Mouse (Mus musculus) gastrocnemius, adult 8-10 months (tissue): ENCODE results near the gene Map2k7. TPM values are rescaled to one million over a fixed set of nuclear protein-coding genes. Genes with fewer than 3 reads are reported as not detected.

Experiments
- DNase-seq, 2 experiments: peaks; one replicate each; pipeline ENCODE4 v3.0.0; 2022; ENCODE audit warnings: low spot score in 2 of 2
- total RNA-seq, 4 experiments: library from RNA; stranded (reverse); gene quantifications; 2 replicates each; pipeline ENCODE4 v1.2.4; 2022

Gene Map2k7
- total RNA-seq, 4 experiments from 2014 or later = 73.5 to 86.8 (median 77.5) TPM

DNA sequence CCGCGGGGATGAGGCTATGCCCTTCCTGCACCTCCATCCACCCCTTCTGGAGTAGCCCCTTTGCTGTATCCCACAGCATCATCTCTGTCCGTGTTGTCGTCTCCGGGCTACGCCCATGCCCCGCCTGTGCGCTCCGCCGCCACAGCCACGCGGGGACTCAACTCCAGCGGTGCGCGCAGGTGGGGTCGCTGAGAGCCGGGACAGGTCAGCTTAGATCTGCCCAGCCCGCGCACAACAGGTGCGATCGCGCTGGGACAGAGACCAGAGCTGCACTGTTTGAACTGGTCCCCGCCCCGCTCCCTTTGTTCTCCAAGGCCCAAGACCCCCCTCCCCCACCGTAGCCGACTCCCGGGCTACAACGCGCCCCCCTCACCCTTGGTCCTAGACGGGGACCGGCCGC is 20.1 kb downstream of the Map2k7 start:
- DNase-seq = no peak

DNA sequence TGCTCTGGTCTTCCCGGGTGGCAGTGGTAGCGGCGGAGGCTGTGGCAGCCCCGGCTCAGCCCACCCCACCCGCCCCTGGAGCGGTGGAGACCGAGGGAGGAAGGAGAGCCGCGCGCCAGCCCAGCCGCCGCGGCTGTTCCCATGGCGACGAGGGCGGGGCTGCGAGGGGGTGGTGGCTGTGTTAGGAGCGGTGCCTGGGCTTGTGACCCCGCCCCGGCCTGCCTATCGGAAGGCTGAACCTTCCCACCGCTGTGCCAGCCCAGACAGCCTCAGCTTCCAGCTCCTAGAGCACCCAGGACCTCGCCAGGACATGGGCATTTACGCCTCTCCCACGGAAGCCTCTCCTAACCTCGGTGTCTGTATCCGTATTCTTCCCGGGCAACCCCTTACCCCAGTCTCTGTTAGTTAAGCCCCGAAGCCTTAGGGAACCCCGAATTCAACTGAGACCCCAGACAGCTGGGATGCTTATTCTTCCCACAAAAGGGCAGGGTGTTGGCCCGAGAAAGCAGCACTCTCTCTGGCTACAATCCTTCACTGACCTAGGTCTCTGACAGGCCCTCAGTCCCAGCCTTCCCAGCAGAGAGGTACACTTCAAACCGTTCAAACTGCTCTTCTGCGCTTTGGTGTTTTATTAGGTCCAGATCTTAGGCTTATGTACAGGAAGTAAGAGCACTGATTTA is 20.7 kb downstream of the Map2k7 start, which contains the start of gene Ctxn1:
Gene Ctxn1 (minus strand): TSS at position 150 of the 680 bp plus-strand sequence.
- peak; percentile 84 to 88 for DNase-seq

DNA sequence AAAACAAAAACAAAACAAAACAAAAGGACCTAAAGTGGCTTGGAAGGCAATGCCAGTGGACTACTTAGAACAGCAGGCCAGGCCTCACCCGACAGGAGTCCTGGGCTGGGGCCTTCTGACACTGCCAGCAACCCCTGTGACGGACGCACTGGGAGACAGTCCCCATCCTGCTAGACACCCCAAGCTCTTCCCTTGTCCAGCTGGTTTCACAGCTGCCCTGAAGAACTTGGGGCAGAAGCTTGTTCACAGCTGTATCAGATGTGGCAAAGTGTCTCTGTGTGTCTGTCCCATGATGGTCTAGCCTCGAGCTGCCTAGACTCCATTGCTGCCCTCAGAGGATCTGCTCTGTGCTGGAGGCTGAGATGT is 21.2 kb downstream of the Map2k7 start:
- DNase-seq = no peak

DNA sequence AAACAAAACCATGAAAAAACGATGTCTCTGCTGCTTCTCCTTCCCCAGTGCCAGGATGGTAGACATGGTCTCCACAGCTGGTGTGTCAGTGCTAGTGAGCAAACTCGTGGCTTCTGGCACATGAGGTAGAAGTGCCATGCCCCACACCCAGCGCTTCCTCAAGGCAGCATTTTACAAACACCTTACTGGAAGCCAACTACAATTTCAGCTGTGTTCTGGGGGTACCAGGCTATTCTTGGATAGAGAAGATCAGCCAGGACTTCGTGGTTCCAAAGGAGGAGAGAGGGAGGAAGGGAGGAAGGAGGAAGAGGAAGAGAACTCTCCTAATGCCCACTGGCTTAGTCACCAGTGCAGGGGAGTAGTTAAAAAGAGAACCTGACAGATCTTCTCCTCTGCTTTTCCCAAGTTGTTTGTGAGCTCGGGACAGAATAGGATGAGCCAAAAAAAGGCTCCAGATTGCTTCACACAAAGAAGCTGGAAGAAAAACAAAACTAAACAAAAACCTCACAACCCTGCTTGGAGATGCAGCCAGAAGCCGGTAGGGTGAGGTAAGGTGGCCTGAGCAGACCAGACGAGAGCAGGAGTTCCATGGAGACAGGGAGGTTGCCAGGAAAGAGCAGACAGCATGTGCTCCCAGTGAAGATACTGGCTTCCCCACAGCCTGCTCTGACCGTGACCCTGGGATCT is 24.7 kb downstream of the Map2k7 start:
- no peak for DNase-seq

DNA sequence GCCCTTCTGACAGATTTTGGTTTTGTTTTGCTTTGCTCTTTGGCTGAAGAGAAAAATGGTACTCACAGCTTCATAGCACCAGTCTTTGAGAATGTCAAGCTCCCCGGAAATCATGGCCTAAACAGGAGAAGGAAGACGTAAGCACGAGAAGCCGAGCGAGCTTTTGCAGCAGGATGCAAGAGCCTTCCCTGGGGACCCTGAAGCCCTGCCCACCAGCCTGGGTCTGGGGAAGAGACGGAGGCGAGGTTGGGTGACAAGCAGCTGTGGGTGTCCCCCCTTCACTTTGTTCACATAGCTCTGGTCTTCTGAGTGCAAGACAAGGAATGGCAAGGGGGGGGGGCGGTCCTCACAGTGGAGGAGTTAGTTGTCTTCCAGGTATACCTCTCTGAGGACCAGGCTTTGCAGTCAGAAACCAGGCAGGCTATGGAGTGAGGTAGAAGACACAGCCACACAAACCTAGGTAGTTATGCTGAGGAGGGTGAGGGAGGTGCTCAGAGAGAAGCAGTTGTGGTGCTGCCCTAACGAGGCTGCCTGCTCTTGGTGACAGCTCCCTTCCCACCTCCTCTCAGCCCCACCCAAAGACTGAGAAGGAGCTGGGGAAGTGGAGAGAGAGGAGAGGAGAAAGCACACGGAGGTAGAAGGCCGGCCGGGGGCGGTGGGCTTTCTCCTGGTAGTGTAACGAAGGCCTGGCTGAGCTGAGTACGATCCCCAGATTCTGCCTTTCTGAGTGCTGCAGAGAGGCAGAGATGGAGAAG is 26.8 kb downstream of the Map2k7 start:
- DNase-seq = no peak

DNA sequence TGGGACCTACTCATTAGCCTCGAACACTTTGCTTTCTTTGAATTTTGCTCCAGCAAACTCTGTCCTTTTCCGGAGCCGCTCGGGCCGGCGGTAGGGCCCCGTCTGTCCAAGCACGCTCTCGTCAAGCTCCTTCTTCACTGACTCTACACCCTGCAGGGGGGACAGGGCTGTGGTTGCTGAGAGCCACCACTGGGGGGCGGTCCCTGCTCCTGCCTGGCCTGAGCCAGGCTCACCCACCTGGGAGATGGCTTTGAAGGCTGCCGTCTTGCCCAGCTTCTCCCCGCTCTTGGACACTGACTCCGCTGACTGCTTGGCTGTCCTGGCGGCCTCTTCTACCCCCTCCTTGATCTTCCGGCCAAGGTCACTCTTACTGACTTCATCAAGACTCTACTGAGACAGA is 29.1 kb downstream of the Map2k7 start:
- no peak for DNase-seq

DNA sequence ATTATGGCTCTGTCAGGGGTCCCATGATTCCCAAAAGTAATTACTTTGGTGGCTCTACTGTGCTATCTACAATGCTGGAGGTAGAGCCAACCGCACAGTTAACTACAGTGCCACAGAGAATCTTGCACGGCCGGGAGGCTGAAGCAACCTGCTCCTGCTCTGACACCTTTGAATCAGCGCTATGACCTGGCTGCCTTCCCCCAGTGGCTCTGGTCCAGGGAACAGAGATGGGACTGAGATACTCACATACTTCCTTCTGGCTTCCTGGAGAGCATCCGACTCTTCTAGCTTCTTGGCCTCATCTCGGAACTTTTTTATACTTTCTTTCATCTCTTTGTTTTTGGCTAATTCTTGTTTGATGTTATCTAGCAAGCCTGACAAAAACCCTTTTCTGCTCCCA is 31.1 kb downstream of the Map2k7 start:
- DNase-seq = no peak

DNA sequence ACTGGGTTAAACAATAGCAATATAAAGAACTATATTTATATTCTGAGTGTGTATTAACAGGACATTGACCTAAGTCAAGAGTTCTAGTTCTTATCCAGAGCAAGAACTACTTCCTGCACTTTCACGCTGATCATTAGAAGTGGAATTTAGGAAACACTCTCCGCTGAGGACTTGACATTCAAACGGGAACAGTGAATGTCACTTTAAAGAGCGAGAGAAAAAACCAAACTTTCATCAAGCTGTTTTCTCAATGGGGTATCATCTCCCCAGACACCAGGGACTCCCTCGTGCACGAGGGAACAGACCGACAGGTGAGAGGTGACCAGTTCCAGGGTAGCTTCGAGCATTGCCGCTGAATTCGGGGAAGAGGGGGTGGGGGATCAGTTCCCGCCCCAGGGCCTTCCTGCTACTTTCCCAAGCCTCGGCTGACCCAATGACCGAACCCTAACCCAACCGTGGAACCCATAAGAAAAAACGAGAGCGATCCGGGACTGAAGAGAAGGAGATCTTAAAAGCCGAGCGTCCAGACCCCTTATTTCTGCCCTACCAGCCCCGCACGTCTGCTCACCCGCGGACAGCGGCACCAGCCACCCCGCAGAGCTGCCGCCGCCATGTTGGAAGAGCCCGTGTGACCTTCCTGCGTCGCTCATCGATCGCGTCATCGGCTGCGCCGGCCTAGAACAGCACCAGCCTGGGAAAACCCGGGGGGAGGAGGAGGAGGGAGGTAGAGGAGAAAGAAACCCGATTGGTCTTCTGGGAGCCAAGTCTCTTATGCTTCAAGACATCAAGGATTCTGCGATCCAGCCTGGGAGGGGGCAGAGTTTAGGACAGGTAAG is 37.0 kb downstream of the Map2k7 start, which contains the start of gene Timm44:
Gene Timm44 (minus strand): TSS at position 639 of the 836 bp plus-strand sequence.
- DNase-seq = peak; percentile 84 to 87

DNA sequence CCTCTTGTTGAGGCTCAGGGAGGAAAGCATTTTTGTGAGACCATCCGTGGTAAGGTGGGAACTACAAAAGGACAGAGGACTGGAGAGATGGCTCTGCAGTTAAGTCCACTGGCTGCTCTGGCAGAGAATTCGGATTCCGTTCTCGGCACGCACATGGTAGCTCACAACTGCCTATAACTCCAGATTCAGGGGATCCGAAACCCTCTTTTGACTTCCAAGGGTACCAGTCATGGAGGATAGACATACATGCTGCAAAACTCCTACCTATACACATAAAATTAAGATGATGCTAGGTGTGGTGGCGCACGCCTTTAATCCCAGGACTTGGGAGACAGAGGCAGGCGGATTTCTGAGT is 37.5 kb downstream of the Map2k7 start:
- DNase-seq = no peak

DNA sequence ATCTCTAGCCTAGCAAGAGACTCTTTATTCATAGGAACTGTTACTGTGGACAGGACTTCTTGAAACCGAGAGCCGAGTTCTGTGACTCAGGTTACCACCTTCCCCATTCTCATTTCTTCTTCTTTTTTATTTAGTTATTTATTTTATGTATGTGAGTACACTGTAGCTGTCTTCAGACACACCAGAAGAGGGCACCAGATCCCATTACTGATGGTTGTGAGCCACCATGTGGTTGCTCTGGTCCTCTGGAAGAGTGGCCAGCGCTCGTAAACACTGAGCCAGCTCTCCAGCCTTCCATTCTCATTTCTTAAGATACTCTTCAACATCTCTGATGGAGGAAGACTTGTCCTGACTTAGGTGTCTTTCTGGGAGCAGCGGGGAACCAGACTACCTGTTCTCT is 54.2 kb downstream of the Map2k7 start:
- DNase-seq = no peak

Other genes starting within 250 kb of the Map2k7 start
- gene Cd209f, start 132.9 kb upstream of the Map2k7 start, total RNA-seq = 1 to 10 TPM in 2 of 4 experiments, under 1 TPM in 2; 0.73 to 1.5 (median 1.1) TPM
- under 1 TPM in 3 of 4 experiments, not detected in 1; 0.36 to 0.83 (median 0.39) TPM for gene Cd209g, start 104.6 kb upstream of the Map2k7 start, total RNA-seq
- gene Evi5l, start 72.2 kb upstream of the Map2k7 start, total RNA-seq = 10 to 100 TPM; 15.1 to 16.9 (median 16.2) TPM
- gene Prr36, start 21.3 kb upstream of the Map2k7 start, total RNA-seq = not detected
- gene Lrrc8e, start 11.9 kb upstream of the Map2k7 start, total RNA-seq = under 1 TPM in 1 of 4 experiments, not detected in 3; 0.08 TPM
- gene Gm49320, start 125 bp downstream of the Map2k7 start, total RNA-seq = not detected
- gene Tgfbr3l, start 9.5 kb downstream of the Map2k7 start, total RNA-seq = 1 to 10 TPM in 3 of 4 experiments, under 1 TPM in 1; 0.82 to 3.6 (median 1.7) TPM
- gene Snapc2, start 14.3 kb downstream of the Map2k7 start, total RNA-seq = 10 to 100 TPM; 10.5 to 11.7 (median 11.5) TPM
- under 1 TPM in 3 of 4 experiments, not detected in 1; 0.24 to 0.56 (median 0.27) TPM for gene Ctxn1, start 20.5 kb downstream of the Map2k7 start, total RNA-seq
- 10 to 100 TPM; 53.9 to 58.7 (median 54.8) TPM for gene Timm44, start 37.2 kb downstream of the Map2k7 start, total RNA-seq
- 10 to 100 TPM in 2 of 4 experiments, 1 to 10 TPM in 2; 6.1 to 12.3 (median 10.1) TPM for gene Ccl25, start 86.5 kb downstream of the Map2k7 start, total RNA-seq
- 10 to 100 TPM; 39.7 to 49.1 (median 44.2) TPM for gene Elavl1, start 86.7 kb downstream of the Map2k7 start, total RNA-seq